Comparison of ENCODE assay signal across 8 mouse cellular contexts in the genomic region with DNA sequence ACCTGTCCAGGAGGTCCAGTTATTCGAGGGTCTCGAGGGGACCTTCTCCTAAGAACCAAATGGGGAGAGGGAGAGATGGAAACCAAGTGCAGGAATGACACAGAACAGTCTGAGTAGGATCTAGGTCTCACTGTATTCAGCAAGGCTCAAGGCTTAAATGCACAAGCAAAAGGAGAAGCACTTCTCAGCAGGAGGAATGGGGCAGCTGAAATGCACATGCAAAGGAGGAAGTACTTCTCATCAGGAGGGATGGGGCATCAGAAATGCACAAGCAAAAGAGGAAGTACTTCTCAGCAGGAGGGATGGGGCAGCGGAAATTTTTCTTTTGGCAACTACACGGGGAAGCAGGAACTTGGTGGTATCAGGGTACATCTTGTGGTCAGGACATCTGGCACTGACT.
DNase-seq lines count a peak whose midpoint lies in the region; TF ChIP-seq lines count a peak whose summit lies in the region.
"Not testable (repeated sequence)": the region's sequence is repeated elsewhere in the genome, so short reads cannot be mapped to it uniquely, and the experiment has no call there.

No protein-coding gene starts in this region.

- not testable (repeated sequence) for TF ChIP-seq POLR2A in CH12.LX (IDR thresholded peaks at IDR 0.05; ENCODE audit: low read depth, low read length); MEL (IDR thresholded peaks at IDR 0.05; ENCODE audit: control insufficient read depth in 1 of 2, insufficient read depth in 1 of 2, low read depth in 1 of 2, low read length in 2 of 2, poor library complexity in 1 of 2)

- TF ChIP-seq CTCF in CH12.LX (conservative IDR thresholded peaks at IDR 0.05 in 1 of 2, IDR thresholded peaks at IDR 0.05 in 1 of 2; ENCODE audit: low read depth in 2 of 2, low read length in 2 of 2); MEL (IDR thresholded peaks at IDR 0.05 in 2 of 3, conservative IDR thresholded peaks at IDR 0.05 in 1 of 3; ENCODE audit: control insufficient read depth in 1 of 3, insufficient read depth in 1 of 3, low read depth in 2 of 3, low read length in 3 of 3, poor library complexity in 1 of 3, severe bottlenecking in 1 of 3): not testable (repeated sequence)

- not testable (repeated sequence) for H3K4me1 ChIP-seq in CH12.LX (ENCODE audit: control insufficient read depth in 1 of 2, insufficient read depth in 2 of 2); MEL (ENCODE audit: control insufficient read depth in 1 of 2, insufficient read depth in 2 of 2, low read length in 2 of 2)

- not testable (repeated sequence) for H3K79me2 ChIP-seq in CH12.LX (replicated peaks; ENCODE audit: control insufficient read depth, extremely low read depth, insufficient read depth, poor library complexity, severe bottlenecking); MEL (ENCODE audit: control insufficient read depth, insufficient read depth, low read length, poor library complexity)

- not testable (repeated sequence) for H3K27ac ChIP-seq in CH12.LX (ENCODE audit: insufficient read depth, low read depth); MEL (ENCODE audit: control insufficient read depth, low read depth, low read length)

- not testable (repeated sequence) for H3K9ac ChIP-seq in CH12.LX (ENCODE audit: insufficient read depth, low read depth); MEL (ENCODE audit: control insufficient read depth, low read depth, low read length, poor library complexity, severe bottlenecking)

- in situ Hi-C loops in CH12.LX (cut with MboI; ENCODE audit: low pct_ligation_motif_present, low pct_unique_long_range_greater_than_20kb, low sequenced_read_pairs): not testable (repeated sequence)

- TF ChIP-seq EP300 in CH12.LX (IDR thresholded peaks at IDR 0.05; ENCODE audit: low read length); MEL (IDR thresholded peaks at IDR 0.05; ENCODE audit: low read depth in 1 of 2, low read length in 2 of 2): not testable (repeated sequence)

- not testable (repeated sequence) for H3K4me3 ChIP-seq in CH12.LX (replicated peaks in 1 of 3; ENCODE audit: low read depth in 2 of 3, low read length in 2 of 3, poor library complexity in 1 of 3); MEL (ENCODE audit: control insufficient read depth in 1 of 2, insufficient read depth in 1 of 2, low read depth in 2 of 2, low read length in 2 of 2)

- dilution Hi-C loops in CH12.LX (cut with MboI; ENCODE audit: extremely low pct_ligation_motif_present, extremely low pct_unique_long_range_greater_than_20kb, low sequenced_read_pairs): not testable (repeated sequence)

- not testable (repeated sequence) for H3K9me3 ChIP-seq in CH12.LX (replicated peaks; ENCODE audit: low read length); MEL (replicated peaks; ENCODE audit: insufficient read depth, low read length)

- peak; percentile 44 for DNase-seq in 416B (ENCODE audit: low read depth)
- DNase-seq in A20 (ENCODE audit: low read depth, low spot score): peak; percentile 82
- DNase-seq in CH12.LX (ENCODE audit: extremely low read depth): peak; percentile 3
- peak; percentile 23 for DNase-seq in ES-CJ7 (ENCODE audit: low read depth, low spot score)
- peak; percentile 30 for DNase-seq in MEL (ENCODE audit: low read depth, low spot score)
- peak; percentile 38 for DNase-seq in MEL-GATA-1-ER (ENCODE audit: extremely low read depth, low read depth)
- peak; percentile 78 for DNase-seq in R1 (ENCODE audit: low read depth, low spot score)
- peak; percentile 12 for DNase-seq in ZHBTc4 (ENCODE audit: low read depth, low spot score)

- not testable (repeated sequence) for TF ChIP-seq RAD21 in CH12.LX (IDR thresholded peaks at IDR 0.05; ENCODE audit: low read depth, low read length); MEL (IDR thresholded peaks at IDR 0.05; ENCODE audit: low read depth, low read length)

- H3K4me2 ChIP-seq in CH12.LX (ENCODE audit: insufficient read depth, low read depth, poor library complexity, severe bottlenecking): not testable (repeated sequence)

- not testable (repeated sequence) for H3K27me3 ChIP-seq in CH12.LX (replicated peaks); MEL (ENCODE audit: control insufficient read depth in 1 of 2, insufficient read depth in 2 of 2, low read length in 2 of 2)

- not testable (repeated sequence) for H3K36me3 ChIP-seq in CH12.LX (replicated peaks in 1 of 2; ENCODE audit: control insufficient read depth in 1 of 2, insufficient read depth in 1 of 2, low read length in 1 of 2); MEL (ENCODE audit: control insufficient read depth in 1 of 2, insufficient read depth in 2 of 2, low read length in 2 of 2)

Comparison
In these comparisons a context has a peak if more than half of its experiments do, and no peak if none do; other contexts are left out.
1. DNase-seq: peak in every context shown above with its lines; median percentile 82 in A20; 78 in R1; 44 in 416B; 38 in MEL-GATA-1-ER; 30 in MEL; 23 in ES-CJ7; 12 in ZHBTc4; 3 in CH12.LX.